Mouse (Mus musculus) lung, embryonic 14.5 days (tissue): ENCODE measurements around the gene Cnpy1. TPM values are rescaled to one million over a fixed set of nuclear protein-coding genes. Genes with fewer than 3 reads are reported as not detected.

Source experiments
- ATAC-seq: fragments of 200-750 bp; cut with Nextera tagmentation; 2 replicates; pipeline ENCODE4 v1.8.0; 2017; ENCODE audit warnings: mild to moderate bottlenecking, moderate TSS enrichment, moderate library complexity; ENCODE audit not compliant: insufficient read depth
- DNase-seq: peaks from one replicate; pipeline ENCODE4 v3.0.0-alpha.2; 2015
- H3K27ac ChIP-seq: fragments of 300-500 bp; sonication (generic); 2 replicates; pipeline ENCODE4 v1.5.1; 2014; ENCODE audit warnings: low read depth, mild to moderate bottlenecking, moderate library complexity
- H3K27me3 ChIP-seq: fragments of 300-500 bp; sonication (generic); 2 replicates; pipeline ENCODE4 v1.6.1; 2014; ENCODE audit warnings: low read length, control low read depth; ENCODE audit not compliant: insufficient read depth
- H3K36me3 ChIP-seq: fragments of 300-500 bp; sonication (generic); 2 replicates; pipeline ENCODE4 v1.6.1; 2014; ENCODE audit warnings: control low read depth; ENCODE audit not compliant: insufficient read depth
- H3K4me1 ChIP-seq: fragments of 300-500 bp; sonication (generic); 2 replicates; pipeline ENCODE4 v1.6.1; 2014; ENCODE audit warnings: antibody characterized with exemption, control low read depth; ENCODE audit not compliant: insufficient read depth
- H3K4me2 ChIP-seq: fragments of 300-500 bp; sonication (generic); 2 replicates; pipeline ENCODE4 v1.6.1; 2014; ENCODE audit warnings: mild to moderate bottlenecking
- H3K4me3 ChIP-seq: fragments of 300-500 bp; sonication (generic); 2 replicates; pipeline ENCODE4 v1.5.1; 2014; ENCODE audit warnings: low read depth, low read length
- H3K9ac ChIP-seq: fragments of 300-500 bp; sonication (generic); 2 replicates; pipeline ENCODE4 v1.6.1; 2014
- H3K9me3 ChIP-seq: fragments of 300-500 bp; sonication (generic); 2 replicates; pipeline ENCODE4 v1.6.1; 2016; ENCODE audit warnings: low read depth, low read length, control low read depth
- CTCF ChIP-seq: IDR thresholded peaks from 2 replicates; pipeline ENCODE4 v1.5.1; 2016; ENCODE audit warnings: antibody characterized with exemption, low read depth
- whole genome bisulfite sequencing: fragments of 180-500 bp; shearing (Covaris S2); extraction: QIAGEN DNeasy Blood & Tissue Kit; methylation state at CpG from one replicate; pipeline ENCODE4 v1.1.7; 2014; 5-methylcytosine and 5-hydroxymethylcytosine counted together
- polyA plus RNA-seq: library from polyadenylated mRNA; unstranded; fragments of >200 nt; fragmentation: Nextera tagmentation; extraction: Ambion mirVana; gene quantifications from 2 replicates; pipeline ENCODE4 v1.2.1, GENCODE M21; 2014

Gene Cnpy1
- polyA plus RNA-seq, 1 experiment from 2014 or later: 0.49 TPM

GRCm38 (mm10) chr5:28207043-28207442 lies 38.6 kb downstream of the Cnpy1 start:
- WGBS: 66% methylated on average over 4 of the region's 4 CpGs
- ATAC-seq (no peak), DNase-seq (no peak)
- no peaks in the 10 kb centered on the region for H3K9me3 ChIP-seq
- no peaks in the 10 kb centered on the region for H3K36me3 ChIP-seq
- H3K4me2 ChIP-seq: no peak overlapping the region
- no peak overlapping the region for H3K9ac ChIP-seq
- no peak for TF ChIP-seq CTCF
- no peak overlapping the region for H3K4me3 ChIP-seq
- H3K4me1 ChIP-seq: no peaks in the 10 kb centered on the region
- peaks cover 83% of the 10 kb centered on the region for H3K27me3 ChIP-seq
- H3K27ac ChIP-seq: no peak overlapping the region

GRCm38 (mm10) chr5:28206448-28206847 lies 39.2 kb downstream of the Cnpy1 start:
- Histone ChIP-seq H3K9ac (no peak overlapping the region), H3K27ac (no peak overlapping the region), H3K4me2 (no peak overlapping the region), H3K27me3 (peaks cover 77% of the 10 kb centered on the region), H3K36me3 (no peaks in the 10 kb centered on the region), H3K4me1 (no peaks in the 10 kb centered on the region), H3K4me3 (no peak overlapping the region), H3K9me3 (no peaks in the 10 kb centered on the region)
- TF ChIP-seq CTCF: no peak
- DNase-seq: no peak
- WGBS: 25% methylated on average over 4 of the region's 4 CpGs
- ATAC-seq: no peak

- no peak for TF ChIP-seq CTCF
- DNase-seq (no peak), ATAC-seq (no peak)
- no peaks in the 10 kb centered on the region for H3K9me3 ChIP-seq
- no peak overlapping the region for H3K9ac ChIP-seq
- no peaks in the 10 kb centered on the region for H3K36me3 ChIP-seq
- WGBS: 57% methylated on average over 2 of the region's 2 CpGs
- no peaks in the 10 kb centered on the region for H3K4me1 ChIP-seq
- no peak overlapping the region for H3K4me2 ChIP-seq
- H3K4me3 ChIP-seq: no peak overlapping the region
- peaks cover 64% of the 10 kb centered on the region for H3K27me3 ChIP-seq
- H3K27ac ChIP-seq: no peak overlapping the region
Measured at GRCm38 (mm10) chr5:28204678-28205077, 40.9 kb downstream of the Cnpy1 start.

GRCm38 (mm10) chr5:28203086-28203485 lies 42.5 kb downstream of the Cnpy1 start:
- no peaks in the 10 kb centered on the region for H3K36me3 ChIP-seq
- DNase-seq (no peak), ATAC-seq (no peak)
- H3K27me3 ChIP-seq: peaks cover 48% of the 10 kb centered on the region
- H3K9ac ChIP-seq: no peak overlapping the region
- H3K4me1 ChIP-seq: no peaks in the 10 kb centered on the region
- TF ChIP-seq CTCF: no peak
- H3K4me2 ChIP-seq: no peak overlapping the region
- no peak overlapping the region for H3K27ac ChIP-seq
- no peak overlapping the region for H3K4me3 ChIP-seq
- WGBS: 62% methylated on average over 6 of the region's 6 CpGs
- no peaks in the 10 kb centered on the region for H3K9me3 ChIP-seq

GRCm38 (mm10) chr5:28199089-28199873 lies 46.3 kb downstream of the Cnpy1 start:
- WGBS: 37% methylated on average over 7 of the region's 7 CpGs
- Histone ChIP-seq H3K4me2 (no peak overlapping the region), H3K36me3 (no peaks in the 10 kb centered on the region), H3K27me3 (peaks cover 15% of the 10 kb centered on the region), H3K9me3 (no peaks in the 10 kb centered on the region), H3K27ac (no peak overlapping the region), H3K9ac (no peak overlapping the region), H3K4me3 (no peak overlapping the region), H3K4me1 (no peaks in the 10 kb centered on the region)
- no peak for TF ChIP-seq CTCF
- DNase-seq (no peak), ATAC-seq (no peak)

- 0 out of 2 replicates have a peak, but pooled peaks cover 4% of the 10 kb centered on the region for H3K27me3 ChIP-seq
- no peak overlapping the region for H3K4me3 ChIP-seq
- H3K36me3 ChIP-seq: no peaks in the 10 kb centered on the region
- no peak for DNase-seq
- H3K4me1 ChIP-seq: no peaks in the 10 kb centered on the region
- ATAC-seq: no peak
- TF ChIP-seq CTCF: no peak
- WGBS: 33% methylated on average over 2 of the region's 2 CpGs
- no peak overlapping the region for H3K4me2 ChIP-seq
- no peaks in the 10 kb centered on the region for H3K9me3 ChIP-seq
- H3K9ac ChIP-seq: no peak overlapping the region
- no peak overlapping the region for H3K27ac ChIP-seq
Measured at GRCm38 (mm10) chr5:28195473-28195872, 50.1 kb downstream of the Cnpy1 start.

GRCm38 (mm10) chr5:28192099-28192454 lies 53.5 kb downstream of the Cnpy1 start:
- Histone ChIP-seq H3K9me3 (no peaks in the 10 kb centered on the region), H3K36me3 (no peaks in the 10 kb centered on the region), H3K4me1 (no peaks in the 10 kb centered on the region), H3K4me2 (no peak overlapping the region), H3K27ac (no peak overlapping the region), H3K9ac (no peak overlapping the region), H3K4me3 (no peak overlapping the region), H3K27me3 (0 out of 2 replicates have a peak, but pooled peaks cover 4% of the 10 kb centered on the region)
- no peak for DNase-seq
- ATAC-seq: no peak
- 53% methylated on average over 4 of the region's 4 CpGs for WGBS
- no peak for TF ChIP-seq CTCF
